Mouse (Mus musculus): ENCODE data around the gene Tbc1d10b.

Gene Tbc1d10b

DNA sequence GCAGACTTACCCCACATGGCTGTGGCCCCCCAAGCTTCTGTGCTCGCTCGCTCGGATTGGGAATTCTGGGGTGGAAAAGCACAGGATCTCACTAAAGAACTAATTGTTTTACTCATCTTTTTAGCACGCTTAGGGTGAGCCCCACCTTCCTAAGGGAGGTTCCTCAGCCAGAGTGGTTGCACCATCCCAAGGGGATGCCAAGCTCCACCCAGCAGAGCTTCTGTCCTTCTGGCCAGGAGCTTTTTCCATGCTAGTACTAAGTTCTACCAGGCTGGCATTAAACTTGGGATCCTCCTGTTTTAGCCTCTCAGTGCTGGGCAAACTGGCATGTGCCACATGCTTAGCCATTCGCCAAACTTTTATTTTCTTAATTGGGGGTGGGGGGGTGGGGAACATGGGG is 45.7 kb downstream of the Tbc1d10b start:
- DNase-seq (ENCODE audit: low spot score in 2 of 2) = no peak

DNA sequence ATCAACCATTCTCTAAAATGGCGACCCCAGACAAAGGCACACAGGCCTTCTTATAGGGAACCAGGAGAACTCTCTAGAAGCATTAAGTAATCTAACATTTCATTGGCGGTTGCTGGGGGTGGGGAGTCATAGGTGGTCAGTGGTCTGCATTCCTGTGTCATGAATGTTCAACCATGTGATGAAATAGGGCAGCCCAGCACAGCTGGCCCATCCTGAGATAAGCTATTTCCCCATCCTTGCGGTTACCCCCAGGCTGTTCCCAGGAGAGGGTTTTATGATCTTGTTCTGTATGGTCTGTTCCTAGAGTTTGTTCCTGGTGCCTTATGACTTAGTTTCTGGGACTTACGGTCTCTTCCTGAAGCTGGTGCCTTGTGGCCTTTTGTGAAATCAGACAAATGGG is 50.7 kb downstream of the Tbc1d10b start:
- no peak for DNase-seq (ENCODE audit: low spot score in 2 of 2)

DNA sequence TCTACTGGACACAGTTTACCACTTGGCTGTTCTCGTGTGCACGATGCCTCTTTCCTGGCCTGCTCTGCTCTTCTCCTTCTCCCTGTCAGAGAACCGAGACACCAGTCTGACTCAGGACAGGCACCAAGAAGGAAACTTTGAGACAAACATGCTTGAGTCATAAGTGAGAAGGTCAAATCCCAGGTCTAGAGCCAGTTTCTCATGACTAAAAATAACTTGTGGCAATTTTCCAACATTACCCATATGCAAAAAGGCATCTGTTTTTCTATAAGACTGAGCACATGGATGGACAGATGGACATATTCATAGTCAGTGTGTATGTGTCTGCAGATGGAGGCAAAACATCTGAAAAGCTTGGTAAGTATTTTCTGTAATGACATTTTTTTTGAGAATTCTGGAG is 54.8 kb downstream of the Tbc1d10b start:
- no peak for DNase-seq (ENCODE audit: low spot score in 2 of 2)

DNA sequence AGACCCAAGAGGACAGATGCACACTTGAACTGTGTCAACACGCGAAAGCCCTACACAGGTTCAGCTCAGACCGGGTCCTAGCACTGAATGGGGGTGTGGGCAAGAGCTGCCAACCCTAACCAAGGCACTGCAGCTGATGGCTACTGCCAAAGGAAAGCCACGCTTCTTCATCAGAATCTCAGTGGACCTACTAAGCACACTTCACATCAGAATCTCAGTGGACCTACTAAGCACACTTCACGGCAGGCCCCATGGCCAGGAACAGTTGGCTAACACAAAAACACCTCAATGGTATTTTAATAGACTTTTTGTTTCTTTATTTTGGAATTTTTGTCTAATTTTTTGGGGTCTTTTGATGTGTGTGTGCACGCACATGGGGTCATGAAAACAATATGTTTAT is 55.8 kb downstream of the Tbc1d10b start:
- DNase-seq (ENCODE audit: low spot score in 2 of 2) = no peak

DNA sequence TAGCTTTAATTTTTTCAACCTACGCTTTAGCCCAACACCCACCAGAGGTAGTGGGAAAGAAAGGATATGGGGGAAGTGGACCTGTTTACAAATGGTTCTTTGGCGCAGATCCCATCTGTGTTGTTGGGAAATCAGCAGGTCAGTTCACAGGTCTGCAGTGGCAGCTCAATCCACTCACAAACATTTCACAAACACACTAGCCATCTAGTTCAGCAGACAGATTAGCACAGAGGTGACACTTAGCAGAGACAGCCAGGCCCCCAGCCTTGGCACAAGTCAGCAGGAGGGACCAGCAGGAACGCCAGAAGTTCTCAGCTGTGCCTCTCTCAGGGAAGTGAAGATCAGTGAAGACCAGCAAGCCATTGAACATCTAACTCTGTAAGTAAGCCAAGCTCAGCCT is 60.4 kb downstream of the Tbc1d10b start:
- no peak for DNase-seq (ENCODE audit: low spot score in 2 of 2)
